Mouse (Mus musculus) left cerebral cortex, adult 11 months (tissue): ENCODE data around the gene Vwa5b2.

Source experiments
- DNase-seq: peaks from one replicate; pipeline ENCODE4 v3.0.0; 2022; ENCODE audit warnings: low spot score

Gene Vwa5b2

GRCm38 (mm10) chr16:20589366-20589938 lies at the start of gene Vwa5b2:
TSS of gene Vwa5b2 (plus strand) at chr16:20589471.
- no peak for DNase-seq

DNA sequence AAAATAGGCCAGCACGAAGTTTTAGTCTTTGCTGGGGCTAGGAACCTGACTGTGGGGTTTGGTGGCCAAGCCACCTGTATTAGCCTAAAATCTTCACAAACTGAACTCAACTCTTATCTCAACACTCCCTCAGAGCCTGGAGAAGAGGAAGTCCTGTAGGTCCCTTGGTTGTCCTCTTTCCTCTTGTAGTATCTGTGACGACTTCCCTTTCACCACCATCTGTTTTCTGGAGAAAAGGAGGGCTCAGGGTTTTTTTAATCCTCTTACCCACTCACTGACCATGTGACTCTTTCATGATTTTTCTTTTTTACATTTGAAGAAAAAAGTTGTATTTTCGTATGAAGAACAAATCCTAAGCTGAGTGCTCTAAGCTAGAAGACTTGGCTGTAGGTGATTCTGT lies 49.6 kb upstream of the Vwa5b2 start:
- no peak for DNase-seq

DNA sequence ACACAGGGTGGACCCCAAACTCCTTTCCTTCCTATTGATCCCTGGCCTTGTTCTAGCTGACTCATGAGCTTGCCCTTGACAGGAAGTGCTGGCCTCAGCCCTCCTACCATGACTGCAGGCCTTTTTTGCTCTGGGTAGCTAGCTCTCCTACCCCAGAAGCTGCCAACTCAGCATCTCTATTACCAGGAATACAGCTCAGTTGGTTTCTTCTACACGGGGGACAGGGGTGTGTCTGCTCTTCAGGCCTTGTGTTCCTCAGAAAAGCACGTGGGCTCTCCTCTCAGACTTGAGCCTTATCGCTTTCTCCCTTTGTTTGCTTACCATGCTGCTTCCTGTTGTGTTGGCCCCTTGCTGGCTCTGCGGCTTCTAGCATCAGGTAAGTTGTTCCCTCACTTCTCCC lies 48.8 kb upstream of the Vwa5b2 start:
- DNase-seq, result no peak

DNA sequence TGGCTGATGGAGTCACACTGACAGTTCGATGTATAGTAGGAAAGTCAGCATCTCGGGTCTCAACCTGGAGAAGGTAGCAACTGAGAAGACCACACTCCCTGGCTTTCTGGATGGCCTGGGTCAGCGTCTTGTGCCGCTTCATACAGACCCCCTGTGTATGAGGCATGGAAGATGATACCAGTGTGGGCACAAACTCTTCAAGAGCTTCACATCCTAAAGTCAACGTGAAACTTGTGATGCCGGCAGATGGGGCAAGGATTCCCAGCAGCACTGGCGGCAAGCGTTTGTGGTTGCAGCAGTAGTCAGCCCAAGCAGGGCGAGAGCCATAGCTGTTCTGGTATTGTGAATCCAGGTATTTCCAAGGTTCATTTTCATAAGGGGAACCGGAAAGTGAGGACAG lies 43.6 kb upstream of the Vwa5b2 start:
- no peak for DNase-seq

GRCm38 (mm10) chr16:20547423-20547822 lies 41.8 kb upstream of the Vwa5b2 start:
- no peak for DNase-seq

DNA sequence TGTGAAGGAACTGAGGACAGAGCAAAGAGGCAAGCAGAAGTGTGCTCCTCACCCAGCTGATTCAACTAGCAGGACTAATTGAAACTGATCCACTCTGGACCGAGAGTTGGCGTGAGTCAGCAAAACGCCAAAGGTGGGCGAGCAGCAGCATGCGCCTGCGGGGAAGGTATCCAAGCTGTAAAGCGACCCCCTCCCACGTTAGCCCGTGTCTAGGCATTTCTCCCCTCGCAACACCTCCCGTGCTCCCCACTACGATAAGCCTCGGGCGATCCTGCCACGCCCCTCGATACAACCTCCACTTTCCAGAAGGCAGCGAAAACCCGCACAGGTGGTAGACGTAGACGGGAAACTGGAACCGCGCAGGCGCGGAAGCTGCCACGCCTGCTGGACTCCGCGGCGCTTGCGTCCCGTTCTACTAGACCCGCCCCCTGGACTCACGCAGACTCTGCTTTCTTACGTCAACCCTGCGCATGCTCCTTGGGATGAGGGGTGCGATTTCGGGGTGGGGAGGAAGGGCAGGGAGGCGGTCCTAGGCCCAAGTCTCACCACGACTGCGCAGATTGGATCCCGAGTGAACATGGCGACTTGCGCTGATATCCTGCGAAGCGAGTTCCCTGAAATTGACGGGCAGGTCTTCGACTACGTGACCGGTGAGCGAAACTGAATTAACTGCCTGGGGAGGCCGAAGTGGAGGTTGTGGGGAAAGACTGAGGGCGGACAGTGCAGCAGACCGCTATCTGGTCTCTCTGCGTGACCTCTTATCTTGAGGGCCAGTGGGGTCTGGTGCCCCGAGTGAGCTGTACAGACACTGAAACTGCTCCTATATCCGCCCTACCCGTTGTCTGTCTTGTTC lies 40.9 kb upstream of the Vwa5b2 start, which contains the start of gene Abcf3:
Gene Abcf3, plus strand, starts transcription at position 482 of the 853 bp plus-strand sequence.
- DNase-seq, result peak; percentile 97

DNA sequence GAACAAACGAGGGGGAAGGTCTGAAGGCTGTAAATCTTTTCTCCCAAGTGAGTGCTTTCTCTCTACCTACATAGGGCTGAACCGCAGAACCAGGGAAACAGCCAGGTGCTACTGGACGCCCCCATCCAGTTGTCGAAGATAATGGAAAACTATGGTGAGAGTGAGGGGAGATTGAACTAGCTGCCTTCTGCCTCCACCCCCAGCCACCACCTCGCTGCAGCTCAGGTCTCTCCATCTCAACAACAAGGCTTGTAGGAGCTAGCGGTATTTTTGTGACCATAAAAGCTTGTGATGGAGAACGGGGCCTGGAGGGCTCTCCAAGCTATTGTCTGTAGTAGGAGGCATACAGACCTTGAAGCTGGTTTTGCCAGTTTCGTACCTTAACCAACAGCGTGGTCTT lies 40.1 kb upstream of the Vwa5b2 start:
- no peak for DNase-seq

GRCm38 (mm10) chr16:20551691-20552090 lies 37.6 kb upstream of the Vwa5b2 start:
- no peak for DNase-seq

DNA sequence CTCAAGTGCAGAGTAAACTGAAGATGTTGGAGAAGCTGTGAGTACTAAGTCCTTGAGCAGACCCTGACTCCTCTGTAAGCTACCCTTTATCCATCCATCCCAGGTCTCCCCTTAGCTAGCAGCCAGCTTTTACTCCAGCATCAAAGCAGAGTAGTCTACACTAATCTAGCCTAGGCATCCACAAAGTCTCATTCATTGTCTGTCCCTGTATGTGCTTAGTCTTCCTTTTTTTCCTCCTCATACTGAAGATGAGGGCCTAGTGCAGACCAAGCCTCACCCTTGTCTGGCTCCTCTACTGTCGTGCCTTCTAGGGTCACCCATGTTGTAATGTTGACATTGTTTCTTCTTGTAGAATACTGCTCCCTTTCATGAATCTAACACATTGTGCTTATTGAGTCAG lies 36.7 kb upstream of the Vwa5b2 start:
- DNase-seq, result no peak

DNA sequence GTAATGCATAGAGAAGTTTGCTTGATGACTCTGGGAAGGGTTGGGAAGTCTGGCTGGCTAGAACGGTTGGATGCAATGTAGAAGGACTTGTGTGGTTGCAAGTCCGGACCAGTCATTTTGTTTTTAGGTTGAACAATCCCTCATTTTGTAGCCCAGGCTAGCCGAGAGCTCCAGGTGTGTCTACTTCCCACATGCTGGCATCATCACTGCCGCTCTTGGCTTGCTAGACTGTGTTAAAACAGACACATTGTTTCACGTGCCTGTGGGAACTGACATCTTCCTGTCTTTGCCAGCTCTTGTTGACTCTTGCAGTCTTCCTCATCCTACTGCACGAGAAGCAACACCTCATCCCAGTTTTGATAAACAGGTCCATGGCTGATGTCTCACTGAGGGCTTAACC lies 34.3 kb upstream of the Vwa5b2 start:
- no peak for DNase-seq

DNA sequence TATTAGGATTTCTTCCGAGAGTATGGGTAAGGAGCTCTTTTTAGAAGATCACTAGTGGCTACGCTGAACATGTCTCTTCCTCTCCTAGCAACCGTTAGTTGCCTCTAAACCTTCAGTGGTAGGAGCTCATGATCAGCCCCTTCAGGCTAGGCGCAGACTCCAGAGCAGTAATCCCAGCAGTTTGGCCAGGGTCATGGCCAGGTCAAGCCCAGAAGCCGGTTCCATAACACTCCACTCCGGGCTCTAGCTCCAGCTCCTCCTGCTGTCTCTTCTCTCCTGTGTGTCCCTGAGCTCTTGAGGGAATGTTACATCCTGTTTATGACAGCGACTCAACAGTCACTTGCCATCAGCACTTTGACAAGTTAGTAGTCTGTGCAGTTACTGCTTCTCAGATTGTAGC lies 31.9 kb upstream of the Vwa5b2 start:
- no peak for DNase-seq

DNA sequence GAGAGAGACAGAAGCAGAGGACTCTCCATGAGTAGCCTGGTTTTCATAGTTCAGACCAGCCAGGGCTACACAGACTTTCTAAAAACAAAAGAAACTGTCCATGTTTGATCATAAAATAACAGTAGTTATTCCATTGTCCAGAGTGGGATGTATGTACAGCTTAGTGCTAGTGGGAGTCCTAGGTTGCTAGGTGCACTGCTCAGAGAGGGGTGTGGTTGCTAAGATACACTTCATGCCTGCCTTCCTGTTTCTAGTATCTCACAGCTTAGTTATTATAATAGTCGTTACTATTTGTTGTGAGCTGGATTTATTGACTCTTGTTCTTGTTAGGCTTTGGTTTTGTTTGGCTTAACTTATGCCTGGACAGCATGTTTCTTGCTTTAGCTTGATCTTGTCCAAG lies 24.2 kb upstream of the Vwa5b2 start:
- no peak for DNase-seq

GRCm38 (mm10) chr16:20589939-20590679 lies 838 bp downstream of the Vwa5b2 start:
- no peak for DNase-seq

- no peak for DNase-seq
Measured at GRCm38 (mm10) chr16:20590680-20591038, 1.4 kb downstream of the Vwa5b2 start.

GRCm38 (mm10) chr16:20591076-20591705 lies 1.9 kb downstream of the Vwa5b2 start:
- DNase-seq, result no peak

DNA sequence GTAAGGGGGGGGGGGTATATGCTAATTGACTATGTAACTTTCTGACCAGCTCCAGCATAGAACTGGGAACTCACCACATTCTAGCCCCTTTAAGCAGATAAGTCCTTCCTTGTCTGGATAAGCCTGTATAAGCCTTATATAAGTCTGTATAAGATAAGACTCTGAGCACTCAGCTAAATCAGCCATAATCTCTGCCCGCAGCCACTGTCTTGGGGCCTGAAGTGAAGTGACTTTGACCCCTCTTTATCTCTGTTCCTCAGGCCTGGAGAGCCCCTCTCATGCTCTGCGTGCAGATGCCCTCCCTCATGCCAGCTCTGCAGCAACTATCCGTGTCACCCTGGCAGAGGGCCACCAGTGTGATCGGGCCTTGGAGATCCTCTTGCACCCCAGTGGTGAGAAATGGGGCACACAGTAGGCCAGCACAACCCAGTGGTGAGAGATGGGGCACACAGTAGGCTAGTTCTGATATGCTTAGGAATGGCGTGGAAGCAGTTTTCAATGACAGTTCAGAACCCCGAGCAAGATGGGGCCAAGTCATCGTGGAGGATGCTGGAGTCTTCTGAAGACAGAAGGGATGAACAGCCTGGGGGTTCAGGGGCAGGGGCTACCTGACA lies 5.9 kb downstream of the Vwa5b2 start:
- no peak for DNase-seq

DNA sequence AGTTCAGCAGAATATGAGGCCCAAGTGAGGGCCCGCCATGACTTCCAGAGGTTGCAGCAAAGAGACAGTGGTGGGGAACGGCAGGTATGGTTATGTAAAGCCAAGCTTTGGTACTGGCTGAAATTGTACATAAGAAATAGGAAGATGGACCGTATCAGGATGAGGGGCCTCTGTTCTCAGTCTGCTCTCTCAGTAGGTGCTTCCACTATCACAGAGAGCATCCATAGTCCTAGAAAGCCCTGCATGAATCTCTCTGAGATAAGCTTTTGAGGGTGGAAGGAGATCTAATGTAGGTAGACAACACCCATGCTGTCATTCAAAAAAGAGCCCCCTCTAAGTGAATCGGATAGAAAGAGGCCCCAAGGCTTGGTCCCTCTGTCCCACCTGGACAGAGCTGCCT lies 6.5 kb downstream of the Vwa5b2 start:
- no peak for DNase-seq

- no peak for DNase-seq
Measured at GRCm38 (mm10) chr16:20596687-20597441, 7.6 kb downstream of the Vwa5b2 start.

DNA sequence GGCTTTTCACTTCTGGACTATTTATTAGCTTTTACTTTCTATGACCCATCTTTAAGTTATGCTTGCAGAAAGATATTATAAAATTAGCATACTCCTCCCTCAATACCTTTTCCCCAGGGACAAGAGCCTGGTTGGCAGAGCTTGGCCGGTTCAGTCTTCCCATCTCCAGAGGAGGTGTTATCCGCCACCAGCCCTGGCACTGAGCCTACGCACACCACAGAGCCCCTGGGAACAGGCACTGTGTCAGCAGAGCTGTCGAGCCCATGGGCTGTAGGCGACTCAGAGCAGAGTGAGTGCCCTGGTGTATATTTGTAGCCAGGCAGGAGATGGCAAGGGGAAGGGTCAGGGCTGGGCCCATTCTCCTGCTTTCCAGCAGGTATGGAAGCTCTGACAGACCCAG lies 11.2 kb downstream of the Vwa5b2 start:
- DNase-seq, result no peak

DNA sequence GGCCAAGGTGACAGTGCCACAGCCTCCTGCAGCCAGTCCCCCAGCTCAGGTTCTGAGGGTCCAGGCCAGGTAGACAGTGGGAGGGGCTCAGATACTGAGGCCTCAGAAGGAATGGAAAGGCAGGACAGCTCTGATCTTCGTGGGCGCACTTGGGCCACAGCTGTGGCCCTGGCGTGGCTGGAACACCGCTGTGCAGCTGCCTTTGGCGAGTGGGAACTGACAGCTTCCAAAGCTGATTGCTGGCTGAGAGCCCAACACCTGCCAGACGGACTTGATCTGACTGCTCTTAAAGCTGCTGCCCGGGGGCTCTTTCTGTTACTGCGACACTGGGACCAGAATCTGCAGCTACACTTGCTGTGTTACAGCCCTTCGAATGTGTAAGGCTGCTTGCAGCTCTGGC lies 15.4 kb downstream of the Vwa5b2 start:
- no peak for DNase-seq
